Mouse (Mus musculus) CH12.LX (cell line): Measurements from ENCODE around the gene Apoc4. TPM values are rescaled to one million over a fixed set of nuclear protein-coding genes. Genes with fewer than 3 reads are reported as not detected.

ENCODE experiments used
- DNase-seq: peaks from one replicate; pipeline ENCODE4 v3.0.0-alpha.2; 2013; ENCODE audit errors: extremely low read depth
- H3K27ac ChIP-seq: 2 replicates; pipeline ENCODE4 v1.5.1; 2012; ENCODE audit warnings: low read depth, mild to moderate bottlenecking, control low read depth, moderate library complexity; ENCODE audit not compliant: insufficient read depth
- H3K27me3 ChIP-seq: replicated peaks from 2 replicates; pipeline ENCODE3; 2012; ENCODE audit warnings: inconsistent platforms
- H3K36me3 ChIP-seq, 2 experiments: replicated peaks in 1 of 2; 2 replicates each; pipeline versions ENCODE3 to v1.6.1; 2012; ENCODE audit warnings: inconsistent platforms in 1 of 2, low read length in 1 of 2, mild to moderate bottlenecking in 1 of 2, mixed read lengths in 1 of 2, moderate library complexity in 1 of 2; ENCODE audit not compliant: control insufficient read depth in 1 of 2, insufficient read depth in 1 of 2
- H3K4me1 ChIP-seq, 2 experiments: 2 replicates each; pipeline ENCODE4 v1.6.1; 2012; ENCODE audit warnings: inconsistent platforms in 1 of 2, moderate library complexity in 1 of 2; ENCODE audit not compliant: insufficient read depth in 2 of 2, control insufficient read depth in 1 of 2
- H3K4me2 ChIP-seq: 2 replicates; pipeline ENCODE4 v1.6.1; 2012; ENCODE audit warnings: low read depth, mild to moderate bottlenecking, control low read depth; ENCODE audit not compliant: poor library complexity, insufficient read depth, severe bottlenecking
- H3K4me3 ChIP-seq, 3 experiments: fragments of 150-350 bp in 1 of 3; sonication (generic) in 1 of 3; replicated peaks in 1 of 3; 2 replicates each; pipeline versions ENCODE3 to v1.5.1; 2011 to 2012; ENCODE audit warnings: low read depth in 2 of 3, low read length in 2 of 3, mild to moderate bottlenecking in 2 of 3, moderate library complexity in 2 of 3, control low read depth in 1 of 3, improper control_type of control experiment in 1 of 3, inconsistent platforms in 1 of 3, mixed read lengths in 1 of 3; ENCODE audit not compliant: poor library complexity in 1 of 3
- H3K79me2 ChIP-seq: replicated peaks from 2 replicates; pipeline ENCODE4 v1.6.1; 2012; ENCODE audit warnings: mild to moderate bottlenecking, moderate library complexity; ENCODE audit not compliant: control insufficient read depth, poor library complexity, insufficient read depth, severe bottlenecking; ENCODE audit errors: extremely low read depth
- H3K9ac ChIP-seq: 2 replicates; pipeline ENCODE4 v1.6.1; 2012; ENCODE audit warnings: low read depth, mild to moderate bottlenecking, control low read depth, moderate library complexity; ENCODE audit not compliant: insufficient read depth
- H3K9me3 ChIP-seq: replicated peaks from 2 replicates; pipeline ENCODE3; 2012; ENCODE audit warnings: low read length, inconsistent platforms, mixed read lengths
- BHLHE40 ChIP-seq: IDR thresholded peaks from 2 replicates; pipeline ENCODE4 v1.6.1; 2011; ENCODE audit warnings: mild to moderate bottlenecking, low read depth, low read length, improper control_type of control experiment
- CHD1 ChIP-seq: IDR thresholded peaks from 2 replicates; pipeline ENCODE4 v1.6.1; 2012; ENCODE audit warnings: low read depth, low read length, improper control_type of control experiment, inconsistent platforms
- CHD2 ChIP-seq: IDR thresholded peaks from 2 replicates; pipeline ENCODE4 v1.6.1; 2011; ENCODE audit warnings: low read length, improper control_type of control experiment
- E2F4 ChIP-seq: IDR thresholded peaks from 2 replicates; pipeline ENCODE4 v1.6.1; 2011; ENCODE audit warnings: low read depth, low read length, improper control_type of control experiment; ENCODE audit not compliant: insufficient replicate concordance
- ELF1 ChIP-seq: IDR thresholded peaks from 2 replicates; pipeline ENCODE4 v1.6.1; 2014; ENCODE audit warnings: low read depth, mild to moderate bottlenecking, inconsistent platforms, low read length, improper control_type of control experiment
- EP300 ChIP-seq: IDR thresholded peaks from 2 replicates; pipeline ENCODE4 v1.6.1; 2011; ENCODE audit warnings: low read length, improper control_type of control experiment
- ETS1 ChIP-seq: conservative IDR thresholded peaks from 2 replicates; pipeline ENCODE4 v1.6.1; 2012; ENCODE audit warnings: low read depth, mild to moderate bottlenecking, inconsistent platforms, low read length, improper control_type of control experiment, moderate library complexity
- HCFC1 ChIP-seq: IDR thresholded peaks from 2 replicates; pipeline ENCODE4 v1.6.1; 2012; ENCODE audit warnings: low read depth, mild to moderate bottlenecking, inconsistent platforms, low read length, improper control_type of control experiment
- IRF4 ChIP-seq: IDR thresholded peaks from 2 replicates; pipeline ENCODE4 v1.6.1; 2014; ENCODE audit warnings: low read depth, mild to moderate bottlenecking, inconsistent platforms, low read length, improper control_type of control experiment
- KAT2A ChIP-seq: IDR thresholded peaks from 2 replicates; pipeline ENCODE4 v1.6.1; 2012; ENCODE audit warnings: low read length, improper control_type of control experiment, inconsistent platforms; ENCODE audit not compliant: insufficient replicate concordance
- MAFK ChIP-seq: IDR thresholded peaks from 2 replicates; pipeline ENCODE4 v1.6.1; 2011; ENCODE audit warnings: low read length, improper control_type of control experiment; ENCODE audit not compliant: insufficient replicate concordance
- MAX ChIP-seq: IDR thresholded peaks from 2 replicates; pipeline ENCODE4 v1.6.1; 2011; ENCODE audit warnings: low read length, improper control_type of control experiment
- MEF2A ChIP-seq: IDR thresholded peaks from 2 replicates; pipeline ENCODE4 v1.6.1; 2014; ENCODE audit warnings: low read depth, mild to moderate bottlenecking, inconsistent platforms, low read length, improper control_type of control experiment, borderline replicate concordance
- MXI1 ChIP-seq: IDR thresholded peaks from 2 replicates; pipeline ENCODE4 v1.6.1; 2011; ENCODE audit warnings: mild to moderate bottlenecking, low read depth, low read length, improper control_type of control experiment
- NELFE ChIP-seq: IDR thresholded peaks from 2 replicates; pipeline ENCODE4 v1.6.1; 2011; ENCODE audit warnings: low read depth, low read length, improper control_type of control experiment
- NRF1 ChIP-seq: IDR thresholded peaks from 2 replicates; pipeline ENCODE4 v1.6.1; 2014; ENCODE audit warnings: low read depth, mild to moderate bottlenecking, inconsistent platforms, low read length, improper control_type of control experiment, moderate library complexity
- POLR2AphosphoS2 ChIP-seq: IDR thresholded peaks from 2 replicates; pipeline ENCODE4 v1.6.1; 2011; ENCODE audit warnings: low read depth, low read length, improper control_type of control experiment
- RCOR1 ChIP-seq: conservative IDR thresholded peaks from 2 replicates; pipeline ENCODE4 v1.6.1; 2012; ENCODE audit warnings: low read depth, mild to moderate bottlenecking, inconsistent platforms, low read length, improper control_type of control experiment
- TBP ChIP-seq: conservative IDR thresholded peaks from 2 replicates; pipeline ENCODE4 v1.6.1; 2011; ENCODE audit warnings: low read depth, low read length, improper control_type of control experiment
- TCF12 ChIP-seq: IDR thresholded peaks from 2 replicates; pipeline ENCODE4 v1.6.1; 2014; ENCODE audit warnings: low read depth, mild to moderate bottlenecking, inconsistent platforms, low read length, improper control_type of control experiment
- ZMIZ1 ChIP-seq: IDR thresholded peaks from 2 replicates; pipeline ENCODE4 v1.6.1; 2012; ENCODE audit warnings: low read depth, mild to moderate bottlenecking, inconsistent platforms, low read length, improper control_type of control experiment
- ZNF384 ChIP-seq: IDR thresholded peaks from 2 replicates; pipeline ENCODE4 v1.6.1; 2012; ENCODE audit warnings: low read depth, low read length, improper control_type of control experiment, inconsistent platforms
- dilution Hi-C: fragments of 300-500 bp; cut with MboI; formaldehyde crosslinking; loops from 2 replicates; pipeline ENCODE4 v1.14.3; 2020; ENCODE audit warnings: low sequenced_read_pairs; ENCODE audit not compliant: extremely low pct_unique_long_range_greater_than_20kb, extremely low pct_ligation_motif_present
- in situ Hi-C: fragments of 300-500 bp; cut with MboI; formaldehyde crosslinking; loops from 3 replicates; pipeline ENCODE4 v1.14.3; 2019; ENCODE audit warnings: low sequenced_read_pairs, low pct_ligation_motif_present, low pct_unique_long_range_greater_than_20kb, mixed read lengths
- polyA plus RNA-seq: library from polyadenylated mRNA; unstranded; fragments of >175 nt; gene quantifications from 2 replicates; pipeline ENCODE4 v1.2.1, GENCODE M21; 2012; ENCODE audit warnings: low read depth; ENCODE audit not compliant: insufficient read length
- total RNA-seq, 2 experiments: library from RNA; depleted of rRNA; stranded (reverse); fragments of 300-350 nt in 1 of 2; fragments of >200 nt in 1 of 2; gene quantifications; 2 replicates each; pipeline ENCODE4 v1.2.3; 2012 to 2014

The Apoc4 gene
- total and polyA plus RNA-seq, 3 experiments, result not detected

- H3K4me3 ChIP-seq, result no peak overlapping the region
- H3K36me3 ChIP-seq, result peaks cover 5% of the 10 kb centered on the region in 2 experiments
- H3K9ac ChIP-seq, result no peak overlapping the region
- peak overlapping the region; percentile 72 for H3K27ac ChIP-seq
- peaks cover 22% of the 10 kb centered on the region for H3K79me2 ChIP-seq
- DNase-seq, result peak; percentile 52
- in situ Hi-C loops (loop anchor here (5.0 kb wide), 2 partner anchors 45 to 205 kb away; no protein-coding TSS in a partner anchor), dilution Hi-C loops (no loop called here)
- H3K4me1 ChIP-seq, result peaks cover 14 to 45% of the 10 kb centered on the region in 2 experiments; a peak in 3 of 4 replicates
- no peak overlapping the region for H3K4me2 ChIP-seq
- no peaks in the 10 kb centered on the region for H3K9me3 ChIP-seq
- H3K27me3 ChIP-seq, result peaks cover 2% of the 10 kb centered on the region
- TF ChIP-seq HCFC1, result 0 out of 2 replicates have a peak, but pooled peaks have one; percentile 22
- no peak for TF ChIP-seq ZNF384
- no peak for TF ChIP-seq ZMIZ1
- TF ChIP-seq MAFK, result peak; percentile 45; the same call in 1 of the 2 replicates
- TF ChIP-seq IRF4, result peak; percentile 91
- peak; percentile 50; the same call in 1 of the 2 replicates for TF ChIP-seq CHD2
- TF ChIP-seq POLR2AphosphoS2, result no peak
- TF ChIP-seq MXI1, result no peak
- no peak for TF ChIP-seq KAT2A
- TF ChIP-seq ELF1, result peak; percentile 79
- TF ChIP-seq BHLHE40, result no peak
- peak; percentile 26; the same call in 1 of the 2 replicates for TF ChIP-seq NELFE
- no peak for TF ChIP-seq CHD1
- TF ChIP-seq TBP, result 0 out of 2 replicates have a peak, but pooled peaks have one; percentile 37
- TF ChIP-seq E2F4, result no peak
- 0 out of 2 replicates have a peak, but pooled peaks have one; percentile 31 for TF ChIP-seq TCF12
- TF ChIP-seq RCOR1, result 0 out of 2 replicates have a peak, but pooled peaks have one; percentile 67
- peak; percentile 87 for TF ChIP-seq EP300
- peak; percentile 50; the same call in 1 of the 2 replicates for TF ChIP-seq MAX
- no peak; the same call in 1 of the 2 replicates for TF ChIP-seq MEF2A
- TF ChIP-seq ETS1, result no peak
- TF ChIP-seq NRF1, result no peak
Measured at GRCm38 (mm10) chr7:19667434-19667833, 13.8 kb downstream of the Apoc4 start.
